Mouse (Mus musculus): ENCODE data around the gene Adamts20.

DNA sequence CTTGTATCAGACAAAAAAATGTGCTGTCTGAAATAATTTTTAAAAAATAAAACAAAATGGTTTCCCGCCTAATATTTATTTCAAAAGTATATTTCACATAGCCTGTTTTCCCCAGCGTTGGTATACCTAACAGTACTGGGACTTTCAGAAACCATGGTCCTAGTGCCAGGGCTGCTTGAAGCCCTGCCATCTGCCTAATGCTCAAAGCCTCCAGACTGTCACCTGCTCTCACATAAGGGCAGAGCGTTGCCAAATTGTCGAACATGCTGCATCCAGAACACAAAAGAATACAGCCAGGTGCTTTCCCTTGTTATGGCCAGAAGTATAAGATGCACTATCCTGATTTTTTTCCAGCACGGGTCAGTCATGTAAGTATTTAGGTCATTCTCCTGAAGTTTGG lies 209.7 kb downstream of the Adamts20 start:
- TF ChIP-seq CTCF (IDR thresholded peaks at IDR 0.05; ENCODE audit: borderline replicate concordance, extremely low read depth, insufficient read depth, insufficient read length), result no peak
- TF ChIP-seq POLR2A (IDR thresholded peaks at IDR 0.05; ENCODE audit: borderline replicate concordance, extremely low read depth, insufficient read depth, insufficient read length, poor library complexity, severe bottlenecking), result no peak
